Mouse (Mus musculus): ENCODE measurements around the gene Fzd7. TPM values are rescaled to one million over a fixed set of nuclear protein-coding genes. Genes with fewer than 3 reads are reported as not detected.

The Fzd7 gene
- under 1 TPM in 1 of 2 experiments, not detected in 1; 0.78 TPM for polyA plus RNA-seq (2017; shearing (Covaris generic))

GRCm38 (mm10) chr1:59482331-59482695 lies at the start of gene Fzd7:
Gene Fzd7, plus strand, starts transcription at chr1:59482424.

GRCm38 (mm10) chr1:59516026-59516917 lies 34.0 kb downstream of the Fzd7 start, which contains the start of gene Gm973:
Gene Gm973, plus strand, starts transcription at chr1:59516264.

Other genes starting within 250 kb of the Fzd7 start
- gene Als2, start 245.2 kb upstream of the Fzd7 start, polyA plus RNA-seq (2017; shearing (Covaris generic)), result 10 to 100 TPM in 1 of 2 experiments, 1 to 10 TPM in 1; 8.8 to 10.4 TPM
- under 1 TPM; 0.18 TPM for gene Cdk15, start 225.5 kb upstream of the Fzd7 start, polyA plus RNA-seq (2017; shearing (Covaris generic))
- 1 to 10 TPM; 4.8 to 6.1 TPM for gene Gm973, start 33.8 kb downstream of the Fzd7 start, polyA plus RNA-seq (2017; shearing (Covaris generic))
- gene Sumo1, start 188.4 kb downstream of the Fzd7 start, polyA plus RNA-seq (2017; shearing (Covaris generic)), result 100 to 1,000 TPM; 338 to 348 TPM
- 100 to 1,000 TPM; 157 to 189 TPM for gene Nop58, start 202.5 kb downstream of the Fzd7 start, polyA plus RNA-seq (2017; shearing (Covaris generic))

Measured in inflammation-experienced regulatory T-cells (primary cell).